Mouse (Mus musculus) forebrain, embryonic 11.5 days (tissue): Measurements from ENCODE around the gene Repin1. TPM values are rescaled to one million over a fixed set of nuclear protein-coding genes. Genes with fewer than 3 reads are reported as not detected.

Source experiments
- ATAC-seq: fragments of 200-750 bp; cut with Nextera tagmentation; replicated peaks from 2 replicates; pipeline ENCODE4 v1.8.0; 2017; ENCODE audit warnings: moderate TSS enrichment; ENCODE audit not compliant: low FRiP score
- DNase-seq: peaks from one replicate; pipeline ENCODE4 v3.0.0-alpha.2; 2017; ENCODE audit warnings: low spot score
- H3K27ac ChIP-seq: fragments of 300-500 bp; sonication (generic); 2 replicates; pipeline ENCODE4 v1.5.1; 2014; ENCODE audit warnings: low read depth, low read length
- H3K27me3 ChIP-seq: fragments of 300-500 bp; sonication (generic); 2 replicates; pipeline ENCODE4 v1.6.1; 2014; ENCODE audit warnings: mild to moderate bottlenecking, low read length, mixed read lengths; ENCODE audit not compliant: control insufficient read depth, insufficient read depth
- H3K36me3 ChIP-seq: fragments of 300-500 bp; sonication (generic); 2 replicates; pipeline ENCODE4 v1.6.1; 2014; ENCODE audit warnings: mild to moderate bottlenecking, low read length, moderate library complexity, mixed read lengths; ENCODE audit not compliant: control insufficient read depth, insufficient read depth
- H3K4me1 ChIP-seq: fragments of 300-500 bp; sonication (generic); replicated peaks from 2 replicates; pipeline ENCODE4 v1.6.1; 2014; ENCODE audit warnings: low read length, mixed read lengths; ENCODE audit not compliant: control insufficient read depth, insufficient read depth
- H3K4me2 ChIP-seq: fragments of 300-500 bp; sonication (generic); 2 replicates; pipeline ENCODE4 v1.6.1; 2014; ENCODE audit warnings: low read depth, mild to moderate bottlenecking, low read length, moderate library complexity, mixed read lengths; ENCODE audit not compliant: severe bottlenecking
- H3K4me3 ChIP-seq: fragments of 300-500 bp; sonication (generic); 2 replicates; pipeline ENCODE4 v1.5.1; 2014; ENCODE audit warnings: low read depth, low read length
- H3K9ac ChIP-seq: fragments of 300-500 bp; sonication (generic); 2 replicates; pipeline ENCODE4 v1.6.1; 2014; ENCODE audit warnings: low read length
- H3K9me3 ChIP-seq: fragments of 300-500 bp; sonication (generic); 2 replicates; pipeline ENCODE4 v1.6.1; 2016; ENCODE audit warnings: low read length, mixed read lengths; ENCODE audit not compliant: control insufficient read depth
- WGBS: fragments of 180-500 bp; shearing (Covaris S2); extraction: QIAGEN DNeasy Blood & Tissue Kit; methylation state at CpG from one replicate; pipeline ENCODE4 v1.1.7; 2014; 5-methylcytosine and 5-hydroxymethylcytosine counted together
- polyA plus RNA-seq: library from polyadenylated mRNA; unstranded; fragments of >200 nt; fragmentation: Nextera tagmentation; extraction: Ambion mirVana; gene quantifications from 2 replicates; pipeline ENCODE4 v1.2.1, GENCODE M21; 2014

Repin1 gene
- polyA plus RNA-seq, 1 experiment from 2014 or later, result 50.2 TPM

DNA sequence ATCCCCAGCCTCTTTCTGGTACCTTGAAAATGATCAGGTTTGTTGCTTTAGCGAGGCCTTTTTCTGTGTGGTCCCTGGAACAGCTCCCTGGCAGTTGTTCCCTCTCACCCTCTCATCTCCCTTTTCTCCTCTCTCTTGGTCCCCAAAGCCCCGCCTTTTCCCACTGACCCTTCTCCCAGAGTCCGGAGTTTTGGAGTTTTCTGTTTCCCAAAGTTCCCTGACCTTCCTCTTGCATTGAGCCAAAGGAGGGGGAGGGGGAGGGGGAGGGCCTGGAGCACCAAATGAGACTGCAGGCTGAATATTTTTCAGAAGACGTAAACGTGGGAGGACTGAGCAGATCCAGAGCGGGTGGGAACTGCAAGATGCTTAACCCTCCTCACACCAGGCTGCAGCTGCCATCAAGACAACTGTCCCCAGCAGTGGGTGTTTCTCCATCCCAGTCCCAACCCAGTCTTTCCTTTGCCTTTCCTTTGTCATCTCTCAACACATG is 21.1 kb upstream of the Repin1 start, which contains the start of gene Rarres2:
Rarres2 (minus strand) TSS at position 218 of the 490 bp plus-strand sequence.
- Histone ChIP-seq H3K27ac (no peak within 1 kb of the TSS), H3K4me3 (no peak within 1 kb of the TSS), H3K36me3 (no peaks in the 10 kb centered on the region), H3K9ac (no peak within 1 kb of the TSS; the same call in 1 of the 2 replicates), H3K9me3 (no peaks in the 10 kb centered on the region), H3K27me3 (no peaks in the 10 kb centered on the region), H3K4me2 (no peak within 1 kb of the TSS), H3K4me1 (no peaks in the 10 kb centered on the region)
- 38% methylated on average over 6 of the region's 6 CpGs for WGBS
- ATAC-seq, result no peak
- DNase-seq, result no peak

GRCm38 (mm10) chr6:48573280-48573679 is 20.4 kb upstream of the Repin1 start:
- ATAC-seq (no peak), DNase-seq (no peak)

DNA sequence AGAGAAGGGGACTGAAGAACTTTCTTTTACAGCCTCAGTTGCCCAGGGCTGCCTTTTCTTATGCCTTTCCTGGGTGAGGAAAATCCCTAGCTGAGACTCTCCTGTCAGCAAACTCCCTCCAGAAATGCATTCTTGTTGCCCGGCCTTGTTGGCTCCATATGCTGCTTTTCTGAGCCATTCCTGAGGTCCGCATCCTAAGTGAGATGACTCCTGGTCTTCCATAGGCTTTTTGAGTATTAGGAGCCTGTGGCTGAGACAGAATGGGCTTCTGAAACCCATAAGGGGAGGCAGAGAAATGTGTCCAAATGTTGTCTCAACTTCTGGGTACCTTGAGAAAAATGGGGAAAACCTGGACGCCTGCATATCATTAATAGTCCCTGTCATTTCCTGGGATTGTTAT is 19.7 kb upstream of the Repin1 start:
- no peak overlapping the region for H3K9ac ChIP-seq
- H3K9me3 ChIP-seq, result no peaks in the 10 kb centered on the region
- H3K27me3 ChIP-seq, result no peaks in the 10 kb centered on the region
- no peak overlapping the region for H3K27ac ChIP-seq
- H3K4me3 ChIP-seq, result no peak overlapping the region
- WGBS, result 80% methylated on average over 3 of the region's 3 CpGs
- DNase-seq, result no peak
- no peaks in the 10 kb centered on the region for H3K36me3 ChIP-seq
- no peak for ATAC-seq
- H3K4me1 ChIP-seq, result no peaks in the 10 kb centered on the region
- no peak overlapping the region for H3K4me2 ChIP-seq

More at GRCm38 (mm10) chr6:48573280-48573679, 20.4 kb upstream of the Repin1 start:
- no peak overlapping the region for H3K9ac ChIP-seq
- no peak overlapping the region for H3K27ac ChIP-seq
- no peak overlapping the region for H3K4me3 ChIP-seq
- WGBS, result 77% methylated on average over 10 of the region's 10 CpGs
- H3K9me3 ChIP-seq, result no peaks in the 10 kb centered on the region
- no peaks in the 10 kb centered on the region for H3K4me1 ChIP-seq
- H3K36me3 ChIP-seq, result no peaks in the 10 kb centered on the region
- H3K4me2 ChIP-seq, result no peak overlapping the region
- H3K27me3 ChIP-seq, result no peaks in the 10 kb centered on the region

GRCm38 (mm10) chr6:48578736-48579135 is 14.9 kb upstream of the Repin1 start:
- no peak overlapping the region for H3K4me3 ChIP-seq
- ATAC-seq (no peak), DNase-seq (no peak)
- H3K27ac ChIP-seq, result no peak overlapping the region
- H3K27me3 ChIP-seq, result no peaks in the 10 kb centered on the region
- WGBS, result 74% methylated on average over 5 of the region's 5 CpGs
- H3K4me1 ChIP-seq, result no peaks in the 10 kb centered on the region
- H3K9me3 ChIP-seq, result no peaks in the 10 kb centered on the region
- H3K36me3 ChIP-seq, result no peaks in the 10 kb centered on the region
- H3K9ac ChIP-seq, result no peak overlapping the region
- H3K4me2 ChIP-seq, result no peak overlapping the region

DNA sequence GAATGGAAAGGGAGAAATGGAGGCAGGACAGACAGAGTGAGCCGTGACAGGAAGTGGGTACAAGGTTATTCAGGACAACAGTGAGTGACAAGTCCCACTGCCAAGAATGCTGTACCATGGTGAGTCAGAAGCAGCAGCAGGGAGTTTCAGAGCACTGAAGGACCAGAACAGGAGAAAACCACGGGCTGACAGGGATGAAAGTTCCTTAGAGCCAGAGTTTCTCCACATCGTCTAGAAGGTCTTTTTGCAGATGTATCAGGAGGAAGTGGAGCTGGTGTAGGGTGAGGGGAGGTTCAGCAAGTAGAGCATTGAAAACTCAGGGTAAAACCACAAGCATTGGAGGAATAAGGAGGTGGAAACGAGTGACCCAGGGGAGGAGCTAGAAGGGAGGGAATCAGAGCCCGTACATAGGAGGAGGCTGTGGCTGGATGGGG is 14.5 kb upstream of the Repin1 start:
- DNase-seq, result no peak
- Histone ChIP-seq H3K4me3 (no peak overlapping the region), H3K9ac (no peak overlapping the region), H3K9me3 (no peaks in the 10 kb centered on the region), H3K27ac (no peak overlapping the region), H3K36me3 (no peaks in the 10 kb centered on the region), H3K4me1 (no peaks in the 10 kb centered on the region), H3K4me2 (no peak overlapping the region), H3K27me3 (no peaks in the 10 kb centered on the region)
- no peak for ATAC-seq
- WGBS, result 52% methylated on average over 5 of the region's 5 CpGs

GRCm38 (mm10) chr6:48581257-48581656 is 12.4 kb upstream of the Repin1 start:
- WGBS, result 37% methylated on average over 3 of the region's 3 CpGs

DNA sequence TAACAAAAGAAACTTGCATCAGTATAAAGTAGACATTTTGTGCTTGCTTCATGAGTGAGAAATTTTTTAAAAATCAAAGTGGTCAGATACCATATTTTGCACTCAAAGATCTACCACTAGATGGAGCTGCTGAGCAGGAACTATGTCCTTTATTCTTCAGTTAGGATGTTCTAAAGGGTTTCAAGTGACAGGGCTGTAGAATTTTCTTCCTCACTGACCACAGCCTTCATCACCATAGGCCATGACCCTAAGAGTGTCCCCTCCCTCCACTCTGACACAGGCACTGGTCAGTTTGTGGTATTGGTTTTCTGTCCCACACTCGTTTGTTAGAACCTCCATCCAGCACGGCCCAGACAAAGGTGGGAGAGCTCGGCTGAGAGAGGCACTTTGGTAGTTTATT is 11.6 kb upstream of the Repin1 start:
- no peak for DNase-seq
- H3K36me3 ChIP-seq, result no peaks in the 10 kb centered on the region
- no peak overlapping the region for H3K4me3 ChIP-seq
- no peak overlapping the region for H3K27ac ChIP-seq
- H3K4me2 ChIP-seq, result no peak overlapping the region
- H3K9ac ChIP-seq, result no peak overlapping the region
- H3K9me3 ChIP-seq, result no peaks in the 10 kb centered on the region
- H3K27me3 ChIP-seq, result no peaks in the 10 kb centered on the region
- H3K4me1 ChIP-seq, result no peaks in the 10 kb centered on the region
- WGBS, result 75% methylated on average over 3 of the region's 3 CpGs
- ATAC-seq, result no peak

More at GRCm38 (mm10) chr6:48581257-48581656, 12.4 kb upstream of the Repin1 start:
- Histone ChIP-seq H3K4me3 (no peak overlapping the region), H3K27ac (no peak overlapping the region), H3K4me2 (no peak overlapping the region), H3K36me3 (no peaks in the 10 kb centered on the region), H3K9ac (no peak overlapping the region), H3K9me3 (no peaks in the 10 kb centered on the region), H3K27me3 (no peaks in the 10 kb centered on the region), H3K4me1 (no peaks in the 10 kb centered on the region)
- ATAC-seq, result no peak
- no peak for DNase-seq

GRCm38 (mm10) chr6:48589194-48589750 is 4.4 kb upstream of the Repin1 start, which contains the start of gene Gm45021:
Gene Gm45021, plus strand, starts transcription at chr6:48589610.
- Histone ChIP-seq H3K4me2 (no peak within 1 kb of the TSS), H3K27me3 (no peaks in the 10 kb centered on the region), H3K9me3 (no peaks in the 10 kb centered on the region), H3K4me3 (no peak within 1 kb of the TSS), H3K36me3 (no peaks in the 10 kb centered on the region), H3K9ac (no peak within 1 kb of the TSS), H3K4me1 (0 out of 2 replicates have a peak, but pooled peaks cover 3% of the 10 kb centered on the region), H3K27ac (no peak within 1 kb of the TSS)
- ATAC-seq, result no peak
- no peak for DNase-seq
- 82% methylated on average over 6 of the region's 6 CpGs for WGBS
